Mouse (Mus musculus) heart, postnatal 0 days (tissue): ENCODE data around the gene Hdac4.

Experiments
- CTCF ChIP-seq: IDR thresholded peaks from 2 replicates; pipeline ENCODE4 v1.5.1; 2016; ENCODE audit warnings: antibody characterized with exemption, control low read depth, low read depth
- EP300 ChIP-seq: IDR thresholded peaks from 2 replicates; pipeline ENCODE4 v1.6.1; 2016; ENCODE audit warnings: antibody characterized with exemption, low read depth

DNA sequence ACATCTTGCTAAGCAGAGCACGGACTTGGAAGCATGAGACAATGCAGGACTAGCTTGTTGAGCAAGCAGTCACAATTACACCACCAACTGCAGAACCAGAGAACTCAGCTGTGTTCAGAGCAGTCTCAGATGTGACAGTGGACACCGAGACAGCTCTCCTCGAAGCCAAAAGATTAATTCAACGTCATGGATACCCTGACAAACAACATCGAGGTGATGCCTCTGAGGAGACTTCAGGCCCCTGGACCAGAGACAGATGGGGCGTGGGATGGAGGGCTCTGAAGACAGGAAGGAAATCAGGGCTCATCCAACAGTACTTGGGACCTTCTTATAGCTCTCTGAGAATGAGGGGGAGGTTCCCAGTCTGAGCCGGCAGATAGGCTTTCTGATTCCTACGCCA, 314.6 kb downstream of the Hdac4 start:
- TF ChIP-seq CTCF: no peak
- no peak for TF ChIP-seq EP300
